21 mouse cellular contexts compared by ENCODE assay signal in the genomic region with DNA sequence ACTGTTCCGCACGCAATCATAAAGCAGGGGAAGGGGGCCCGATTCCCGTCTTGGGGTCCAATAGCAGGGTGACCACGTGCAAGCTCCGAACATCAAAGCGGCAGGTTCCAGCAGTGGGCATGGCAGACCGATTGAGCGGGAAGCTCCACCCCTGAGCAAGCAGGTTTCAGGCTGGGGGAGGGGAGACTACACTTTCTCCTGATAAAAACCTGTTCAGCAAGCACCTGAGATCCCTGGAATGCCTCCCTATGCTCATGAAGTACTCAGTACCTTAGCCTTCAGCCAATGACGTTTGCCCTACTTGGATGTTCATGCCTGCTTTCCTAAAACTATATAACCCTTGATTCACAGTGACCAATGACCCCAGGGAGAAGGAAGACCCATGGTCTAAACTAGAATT.
DNase-seq lines count a peak whose midpoint lies in the region; ATAC-seq lines count a peak whose summit lies in the region.
"Had no signal": no experiment of that assay in that cellular context is flagged by ENCODE, and none has a peak within 500 bp of the region (broad histone marks: within the 10 kb centered on the region; RNA-seq: fewer than 3 reads in every experiment).

No protein-coding gene starts in this region.

- no peaks in the 10 kb centered on the region for H3K36me3 ChIP-seq in forebrain, embryonic 16.5 days (ENCODE audit: control insufficient read depth, insufficient read depth)
- H3K36me3 ChIP-seq in forebrain, embryonic 15.5 days = no peaks in the 10 kb centered on the region
- H3K36me3 ChIP-seq: heart, embryonic 10.5 days; midbrain, embryonic 15.5 days had no signal

- H3K27ac ChIP-seq in forebrain, embryonic 16.5 days (ENCODE audit: low read length) = no peak overlapping the region
- H3K27ac ChIP-seq in forebrain, embryonic 15.5 days (replicated peaks) = no peak overlapping the region
- H3K27ac ChIP-seq: forebrain, embryonic 13.5 days; heart, embryonic 10.5 days; layer of hippocampus, adult 2 months; liver, embryonic 14.5 days; midbrain, embryonic 15.5 days had no signal

- no peak for ATAC-seq in forebrain, embryonic 16.5 days
- ATAC-seq in forebrain, embryonic 15.5 days (replicated peaks) = no peak
- ATAC-seq: forebrain, embryonic 13.5 days; midbrain, embryonic 15.5 days had no signal

- H3K4me2 ChIP-seq in forebrain, embryonic 16.5 days (ENCODE audit: low read length) = no peak overlapping the region
- H3K4me2 ChIP-seq in forebrain, embryonic 15.5 days (replicated peaks) = no peak overlapping the region
- H3K4me2 ChIP-seq: forebrain, embryonic 13.5 days; midbrain, embryonic 15.5 days had no signal

- 56% methylated on average over 10 of the region's 10 CpGs for WGBS in forebrain, embryonic 16.5 days
- WGBS in forebrain, embryonic 15.5 days = 56% methylated on average over 10 of the region's 10 CpGs

- H3K9ac ChIP-seq in forebrain, embryonic 16.5 days (replicated peaks; ENCODE audit: low read depth, low read length) = no peak overlapping the region
- H3K9ac ChIP-seq in forebrain, embryonic 15.5 days (replicated peaks) = no peak overlapping the region
- H3K9ac ChIP-seq: forebrain, embryonic 13.5 days; liver, embryonic 14.5 days; midbrain, embryonic 15.5 days had no signal

- no peaks in the 10 kb centered on the region for H3K4me1 ChIP-seq in forebrain, embryonic 16.5 days (replicated peaks; ENCODE audit: control insufficient read depth, insufficient read depth, low read length)
- H3K4me1 ChIP-seq in forebrain, embryonic 15.5 days = no peaks in the 10 kb centered on the region
- H3K4me1 ChIP-seq: forebrain, embryonic 13.5 days; heart, embryonic 10.5 days; midbrain, embryonic 15.5 days had no signal

- peak; percentile 7 for DNase-seq in kidney, postnatal 10 days
- DNase-seq in kidney, postnatal 25 days = no peak
- peak; percentile 9 for DNase-seq in urinary bladder, postnatal 25 days (ENCODE audit: low spot score)
- DNase-seq in urinary bladder, adult 2 months (ENCODE audit: low spot score) = no peak
- DNase-seq in lung, postnatal 10 days = peak; percentile 3
- peak; percentile 18 to 21 for DNase-seq in urinary bladder, postnatal 36 days (ENCODE audit: low spot score in 2 of 2)
- DNase-seq: adrenal gland, postnatal 25 days; cerebellum, adult 11 months; cerebellum, postnatal 36 days; gastrocnemius, postnatal 36 days; layer of hippocampus, postnatal 36 days; right cerebral cortex, postnatal 25 days; thymus, postnatal 25 days had no signal

- no peaks in the 10 kb centered on the region for H3K9me3 ChIP-seq in forebrain, embryonic 16.5 days (ENCODE audit: control insufficient read depth, low read length)
- H3K9me3 ChIP-seq in forebrain, embryonic 15.5 days = no peaks in the 10 kb centered on the region
- H3K9me3 ChIP-seq: forebrain, embryonic 13.5 days; heart, embryonic 10.5 days; midbrain, embryonic 15.5 days had no signal

- H3K27me3 ChIP-seq in forebrain, embryonic 16.5 days (replicated peaks; ENCODE audit: control insufficient read depth, insufficient read depth, low read length) = no peaks in the 10 kb centered on the region
- no peaks in the 10 kb centered on the region for H3K27me3 ChIP-seq in forebrain, embryonic 15.5 days
- H3K27me3 ChIP-seq: forebrain, embryonic 13.5 days; midbrain, embryonic 15.5 days had no signal

- no peak overlapping the region for H3K4me3 ChIP-seq in forebrain, embryonic 16.5 days (replicated peaks; ENCODE audit: low read length)
- no peak overlapping the region for H3K4me3 ChIP-seq in forebrain, embryonic 15.5 days
- H3K4me3 ChIP-seq: forebrain, embryonic 13.5 days; heart, embryonic 10.5 days; layer of hippocampus, adult 2 months; midbrain, embryonic 15.5 days; myocyte had no signal

Comparison
In these comparisons a context has a peak if more than half of its experiments do, and no peak if none do; other contexts are left out.
1. DNase-seq: peak in kidney, postnatal 10 days (single experiment), urinary bladder, postnatal 25 days (single experiment), lung, postnatal 10 days (single experiment) and urinary bladder, postnatal 36 days (2 of 2); none in kidney, postnatal 25 days (0 of 2) and urinary bladder, adult 2 months (single experiment).